Mouse (Mus musculus) left cerebral cortex, postnatal 10 days (tissue): ENCODE measurements around the gene Ssmem1. TPM values are rescaled to one million over a fixed set of nuclear protein-coding genes. Genes with fewer than 3 reads are reported as not detected.

Source experiments
- DNase-seq, 2 experiments: peaks; one replicate each; pipeline ENCODE4 v3.0.0; 2021 to 2022; ENCODE audit warnings: low spot score in 2 of 2, mixed read lengths in 1 of 2; ENCODE audit errors: extremely low spot score in 1 of 2
- intact Hi-C: fragments of 180-260 bp; cut with DNase I; formaldehyde crosslinking; loops from one replicate; pipeline ENCODE4 v1.15.1; 2025
- total RNA-seq, 2 experiments: library from RNA; stranded (reverse); gene quantifications; 2 replicates each; pipeline ENCODE4 v1.2.3; 2021

The Ssmem1 gene
- total RNA-seq, 2 experiments from 2014 or later: 0.39 to 1.4 TPM

DNA sequence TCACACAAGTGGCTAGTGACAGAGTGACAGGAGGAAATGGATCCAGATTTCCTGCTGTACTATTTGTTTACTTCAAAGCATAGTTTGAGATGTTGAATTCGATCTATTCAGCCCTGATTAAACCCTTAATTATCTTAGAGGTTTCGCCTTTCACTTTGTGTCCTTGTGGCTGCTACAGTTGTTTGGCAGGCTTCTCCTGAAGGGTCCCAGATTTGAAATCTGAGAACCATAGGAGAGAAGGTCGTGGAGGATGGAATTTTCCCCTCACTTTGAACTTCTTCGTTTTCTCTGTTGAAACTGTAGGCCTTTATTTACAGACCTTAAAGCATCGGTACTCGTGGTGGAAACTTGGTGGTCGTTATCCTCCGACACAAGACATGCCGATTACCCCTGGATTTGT, 4.6 kb downstream of the Ssmem1 start:
- DNase-seq: no peak
- intact Hi-C loops: no loop called here

DNA sequence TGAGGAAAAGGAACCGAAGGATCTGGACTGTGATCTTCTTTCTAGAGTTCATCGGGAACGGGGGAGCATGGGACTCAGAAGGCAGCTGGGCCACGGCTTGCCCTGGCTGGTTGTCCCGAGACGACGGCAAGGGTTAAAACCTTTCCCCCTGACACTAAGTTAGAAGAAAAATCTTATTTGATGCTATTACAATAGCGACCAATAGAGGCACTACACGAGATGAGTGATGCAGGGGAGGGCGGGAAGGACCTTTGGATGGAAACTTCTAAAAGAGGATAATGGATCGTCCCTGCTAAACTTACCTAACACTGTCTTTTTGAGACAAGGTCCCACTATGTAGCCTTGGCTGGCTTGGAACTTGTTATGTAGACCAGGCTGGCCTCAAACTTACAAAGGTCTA, 10.8 kb downstream of the Ssmem1 start:
- DNase-seq: no peak
- intact Hi-C loops: no loop called here

DNA sequence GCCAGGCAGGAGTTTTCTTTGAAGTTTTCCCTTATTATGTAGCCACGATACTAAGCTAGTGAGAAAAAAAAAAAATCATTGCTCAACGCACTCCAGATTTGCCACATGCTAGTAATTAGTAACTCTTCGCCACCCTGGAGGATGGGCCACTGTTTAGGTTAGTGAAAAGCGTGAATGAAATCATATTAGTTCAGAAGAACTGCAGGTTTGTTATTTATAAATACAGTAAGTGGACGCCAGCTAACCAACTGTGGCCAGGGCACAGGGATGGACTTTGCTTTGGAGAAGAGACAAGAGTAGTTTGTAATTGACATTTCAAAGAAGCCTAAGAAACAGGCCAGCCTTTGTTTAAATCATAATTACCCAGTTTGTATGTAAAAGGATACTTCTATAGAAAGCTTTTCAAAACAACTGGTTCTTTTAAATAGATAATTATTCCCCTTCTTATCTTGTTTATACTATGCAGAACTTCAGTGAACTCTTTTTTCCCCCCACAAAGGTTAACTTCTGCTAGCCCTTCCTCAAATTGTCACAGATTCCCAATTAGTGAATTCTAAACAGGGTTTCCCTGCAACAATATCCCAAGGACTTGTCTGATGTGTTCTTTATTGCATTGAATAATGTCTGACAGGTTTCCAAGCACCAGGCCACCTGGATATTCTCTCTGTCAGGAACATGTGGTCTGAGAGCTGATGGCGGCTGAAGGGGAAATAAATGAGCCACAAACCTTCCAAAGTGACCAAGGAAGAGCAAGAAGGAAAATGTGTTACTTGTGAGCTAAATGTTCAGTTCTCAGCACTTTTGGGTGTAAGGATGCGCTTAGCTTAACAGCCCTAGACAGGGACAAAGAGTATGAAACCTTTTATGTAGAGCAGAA, 16.0 kb downstream of the Ssmem1 start:
- DNase-seq: no peak
- intact Hi-C loops: no loop called here

DNA sequence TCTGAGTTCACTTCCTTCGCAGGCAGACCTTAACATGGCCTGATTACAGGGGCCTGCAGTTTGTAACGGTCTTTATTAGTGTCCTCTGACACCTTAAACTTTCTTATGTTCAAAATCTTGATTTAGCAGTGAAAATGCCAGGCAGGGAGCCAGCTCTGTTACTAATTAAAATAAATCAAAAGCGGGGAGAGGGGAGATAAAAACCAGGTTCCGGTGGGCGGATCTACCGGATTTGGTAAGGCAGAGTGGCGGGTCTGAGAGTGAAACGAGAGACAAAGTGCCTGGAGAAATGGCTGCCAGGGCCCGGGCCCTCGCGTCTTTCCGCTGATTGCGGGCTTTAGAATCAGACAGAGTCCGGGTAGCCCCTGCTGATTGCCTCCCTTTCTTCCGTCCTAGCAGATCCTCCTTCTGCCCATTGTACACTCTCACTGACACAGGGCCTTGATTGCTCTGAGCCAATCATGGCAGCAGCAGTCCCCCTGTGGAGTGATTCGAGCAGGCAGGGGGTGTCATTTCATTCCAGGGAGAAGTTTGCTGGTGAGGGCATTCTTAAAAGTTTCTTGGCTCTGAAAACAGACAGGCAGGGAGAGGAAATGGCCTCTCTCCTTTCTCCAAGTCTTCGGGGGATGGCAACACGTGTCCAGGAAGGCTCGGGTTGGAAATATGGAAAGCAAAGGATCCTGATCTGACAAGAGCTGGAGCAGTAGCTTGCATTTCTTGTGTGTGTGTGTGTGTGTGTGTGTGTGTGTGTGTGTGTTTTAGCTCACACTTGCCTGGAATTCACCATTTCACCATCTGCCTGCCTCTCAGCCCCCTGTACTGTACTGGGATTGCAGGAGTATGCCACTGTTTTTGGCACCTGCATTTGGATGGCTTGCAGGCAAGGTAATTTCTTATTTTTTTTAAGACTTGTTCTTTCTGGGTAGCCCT, 17.2 kb downstream of the Ssmem1 start:
- DNase-seq: peak in 1 of 2 experiments; percentile 34
- intact Hi-C loops: no loop called here

DNA sequence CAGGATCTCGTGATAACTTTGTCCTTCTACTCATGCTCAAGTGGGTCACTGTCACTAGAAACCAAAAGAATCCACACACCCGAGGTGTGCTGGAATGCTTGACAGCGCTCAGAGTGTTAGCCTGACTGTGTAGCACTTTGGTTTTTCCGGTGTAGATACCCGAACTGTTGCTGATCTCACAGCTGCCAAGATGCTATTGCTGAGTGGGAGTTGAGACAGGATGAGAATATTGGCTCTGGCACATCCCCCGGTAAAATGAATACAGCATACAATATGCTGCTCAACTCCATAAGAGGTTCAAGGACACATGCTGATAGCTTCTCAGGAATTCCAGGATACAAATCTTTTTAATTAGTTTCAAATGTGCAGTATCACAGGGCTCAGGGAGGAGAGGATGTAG, 19.2 kb downstream of the Ssmem1 start:
- no peak for DNase-seq
- intact Hi-C loops: no loop called here

DNA sequence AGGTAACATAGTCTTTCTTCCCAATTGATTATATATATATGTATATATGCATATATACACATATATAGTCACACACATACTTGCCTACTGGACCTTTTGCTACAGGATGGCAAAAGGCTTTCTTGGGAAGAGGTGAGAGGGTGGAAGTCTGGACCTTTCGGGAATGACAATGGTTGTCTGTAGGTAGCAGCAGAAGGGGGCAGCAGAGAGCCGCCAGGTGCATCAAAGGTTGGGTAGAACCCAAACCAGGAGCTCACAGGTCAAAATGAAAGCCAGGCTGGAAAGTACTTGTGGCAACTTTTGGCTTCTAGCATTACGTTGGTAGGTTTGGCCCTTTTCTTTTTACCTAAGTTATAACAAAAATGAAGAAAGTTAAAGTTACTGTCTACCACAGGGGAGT, 25.7 kb downstream of the Ssmem1 start:
- DNase-seq: no peak
- intact Hi-C loops: no loop called here

DNA sequence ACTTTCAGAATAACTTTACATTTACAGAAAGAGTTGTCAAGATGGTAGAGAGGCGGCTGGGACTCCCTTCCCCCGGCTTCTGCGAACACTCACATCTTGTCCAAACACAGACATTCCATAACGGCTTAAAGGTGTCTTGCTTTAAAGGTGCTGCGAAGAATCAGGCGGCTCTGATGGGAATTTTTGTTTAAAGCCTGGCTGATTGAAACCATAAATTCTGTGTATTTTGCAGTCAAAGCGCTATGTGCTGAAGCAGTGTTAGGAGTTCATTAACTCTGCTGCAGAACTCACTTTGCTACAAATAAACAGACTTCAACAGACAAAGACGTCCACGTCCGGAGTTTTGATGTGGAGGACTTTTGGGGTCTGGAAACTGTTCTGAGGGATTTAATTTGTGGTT, 28.6 kb downstream of the Ssmem1 start:
- DNase-seq: no peak

DNA sequence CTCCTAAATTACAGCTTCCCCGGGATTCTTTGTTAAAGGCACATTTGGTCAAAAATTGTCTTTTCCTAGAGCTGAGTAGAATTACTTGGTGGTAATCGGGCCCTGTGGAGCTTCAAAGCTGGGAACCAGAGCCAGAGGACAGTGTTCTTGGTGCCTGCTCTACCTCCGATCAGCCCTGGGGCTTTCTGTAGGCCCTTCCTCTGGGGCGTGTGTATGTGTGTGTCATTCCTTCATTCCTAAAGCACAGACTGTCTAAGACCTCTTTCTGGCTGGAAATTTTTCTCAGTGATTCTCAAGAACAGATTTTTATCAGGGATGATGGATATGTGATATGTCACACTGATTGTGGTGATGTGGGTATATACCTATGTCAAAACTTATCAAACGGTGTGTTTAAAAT, 29.2 kb downstream of the Ssmem1 start:
- DNase-seq: no peak
- intact Hi-C loops: no loop called here

More for the DNA sequence above, 28.6 kb downstream of the Ssmem1 start:
- intact Hi-C loops: no loop called here

DNA sequence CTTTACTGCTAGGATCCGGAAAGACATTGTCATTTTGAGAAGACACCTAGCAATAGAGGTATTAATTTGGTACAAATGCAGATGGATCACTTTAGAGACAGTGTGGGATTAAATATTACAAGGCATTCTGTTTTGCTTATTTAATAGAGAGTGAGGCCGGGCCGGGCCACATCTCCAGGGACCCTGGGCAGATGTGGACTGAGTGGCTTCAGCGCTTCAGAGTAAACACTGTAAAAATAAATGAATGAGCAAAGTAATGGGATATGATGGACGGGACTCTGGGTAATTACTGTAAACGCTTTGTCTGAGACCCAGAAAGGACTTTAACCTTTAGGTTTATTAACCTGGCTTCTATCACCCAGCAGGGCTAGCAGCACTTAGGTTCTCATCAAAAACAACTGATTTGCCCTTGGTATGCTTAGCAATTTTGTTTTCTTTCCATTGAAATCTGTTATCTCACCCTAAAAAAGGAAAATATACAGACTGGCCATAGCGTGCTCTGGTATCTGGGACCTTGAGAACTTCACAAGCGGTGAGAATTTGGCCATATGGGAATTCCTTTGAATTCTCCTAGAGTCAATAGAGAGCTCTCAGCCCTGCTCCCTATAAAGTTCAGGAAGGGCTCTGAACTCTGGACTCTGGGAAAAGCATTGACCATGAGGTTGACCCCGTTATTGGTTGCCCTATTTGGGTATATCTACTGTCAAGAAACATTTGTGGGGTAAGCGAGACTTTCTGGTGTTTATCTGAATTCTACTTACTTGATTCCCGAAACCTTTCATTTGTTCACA, 31.6 kb downstream of the Ssmem1 start, which contains the start of gene Cpa2:
Gene Cpa2, plus strand, starts transcription at position 574 of the 791 bp plus-strand sequence.
- no peak for DNase-seq
- intact Hi-C loops: no loop called here

DNA sequence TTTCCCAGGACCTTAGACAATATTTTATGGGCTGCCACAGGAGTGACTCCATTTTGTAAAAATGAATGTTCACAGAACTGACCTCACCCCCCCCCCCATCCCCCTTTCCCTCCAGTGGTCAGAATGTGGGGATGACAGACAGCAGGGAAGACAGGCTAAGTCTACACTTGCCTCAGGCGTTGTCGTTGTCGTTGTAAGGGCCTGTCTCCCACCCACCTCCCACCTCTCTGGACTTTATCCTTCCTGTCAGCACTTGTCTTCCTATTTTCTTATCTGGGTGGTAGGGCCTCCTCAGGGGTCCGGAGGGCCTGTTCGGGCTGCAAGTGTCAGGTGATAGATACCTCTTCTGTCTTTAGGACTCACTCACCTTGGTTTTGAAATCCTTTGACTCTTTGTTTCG, 32.6 kb downstream of the Ssmem1 start:
- intact Hi-C loops: no loop called here
- DNase-seq: no peak

DNA sequence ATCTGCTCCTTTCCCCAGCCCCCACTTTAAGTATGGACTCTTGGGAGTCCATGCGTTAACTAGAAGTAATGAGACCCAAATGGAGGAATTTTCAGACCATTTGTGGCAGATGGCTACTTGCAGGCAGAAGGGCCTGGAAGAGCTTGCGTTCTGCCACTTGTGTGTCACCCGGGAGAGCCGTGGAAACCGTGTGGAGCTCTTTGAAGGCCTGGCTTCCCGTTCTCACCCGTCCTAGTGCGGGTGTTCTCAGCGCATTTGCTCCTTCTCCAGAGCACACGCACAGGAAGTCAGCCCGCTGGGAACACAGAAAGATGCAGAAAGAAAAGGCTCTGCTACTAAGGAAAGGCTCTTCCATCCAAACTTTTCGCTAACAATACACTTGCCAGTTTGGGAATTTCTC, 33.4 kb downstream of the Ssmem1 start:
- DNase-seq: no peak
- intact Hi-C loops: no loop called here

DNA sequence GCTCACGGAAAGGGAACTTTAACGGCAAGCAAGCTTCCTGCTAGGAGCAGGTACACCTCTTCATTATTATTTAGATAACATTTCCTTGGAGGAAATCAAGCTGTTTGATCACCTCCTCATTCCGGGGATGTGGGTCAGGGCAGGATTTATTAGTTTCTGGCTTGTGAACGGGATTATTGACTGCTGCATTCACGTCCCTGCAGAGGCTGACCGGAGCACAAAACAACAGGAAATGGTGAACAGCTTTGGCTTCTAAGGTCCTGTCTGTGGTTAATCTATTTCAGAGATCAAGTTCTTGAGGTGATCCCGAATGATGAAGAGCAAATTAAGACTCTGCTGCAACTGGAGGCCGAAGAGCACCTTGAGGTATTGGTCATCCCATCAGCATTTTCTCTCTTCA, 34.2 kb downstream of the Ssmem1 start:
- no peak for DNase-seq
- intact Hi-C loops: no loop called here

DNA sequence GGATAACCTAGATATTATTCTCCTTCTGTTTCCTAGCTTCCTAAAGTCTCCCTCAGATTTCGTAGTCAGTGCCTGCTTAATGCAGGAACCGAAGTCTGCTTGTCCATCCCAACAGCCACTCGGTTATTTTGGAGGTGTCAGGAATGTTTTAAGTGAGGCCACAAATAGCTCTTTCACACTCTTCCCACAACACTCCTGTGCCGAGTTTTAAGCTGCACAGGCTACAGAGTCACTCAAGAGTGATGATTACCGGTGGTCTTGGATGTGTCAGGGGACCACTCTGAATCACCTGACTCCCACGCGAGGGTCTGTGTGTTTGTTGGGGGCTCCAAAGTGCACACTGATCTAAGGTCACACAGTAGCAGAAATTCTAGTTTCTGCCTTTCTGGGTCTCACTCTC, 36.0 kb downstream of the Ssmem1 start:
- intact Hi-C loops: loop anchor here (5.0 kb wide), 1 partner anchor 83 kb away; no protein-coding TSS in a partner anchor
- DNase-seq: no peak

DNA sequence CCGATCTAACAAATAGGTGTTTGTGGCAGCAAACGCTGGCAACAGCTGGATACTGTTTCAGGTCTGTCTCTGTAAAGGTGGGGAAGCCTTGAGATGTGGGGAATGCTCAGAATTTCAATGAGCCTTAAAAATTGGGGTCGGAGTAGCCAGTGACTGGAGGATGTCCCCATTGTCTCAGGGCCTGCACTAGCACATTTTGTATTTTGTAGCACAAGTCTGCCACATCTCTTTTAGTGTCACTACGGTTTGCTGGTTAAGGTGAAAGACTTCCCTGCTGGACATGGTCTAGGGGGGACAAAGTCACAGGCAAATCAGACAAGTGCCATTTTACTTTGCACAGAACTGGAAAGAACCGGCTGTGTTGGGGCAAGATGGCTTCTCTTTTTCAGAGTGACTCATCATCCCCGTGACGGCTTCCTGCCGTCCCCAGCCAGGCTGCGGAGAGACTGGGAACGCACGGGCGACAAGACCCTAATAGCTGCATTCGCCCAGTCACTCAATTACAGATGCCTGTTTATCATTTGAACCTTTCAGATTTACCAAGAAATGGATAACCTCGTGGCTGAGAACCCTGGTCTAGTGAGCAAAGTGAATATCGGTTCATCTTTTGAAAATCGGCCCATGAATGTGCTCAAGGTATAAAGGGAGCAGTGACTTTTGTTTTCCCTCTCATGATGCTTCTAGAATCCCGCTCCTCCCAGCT, 37.1 kb downstream of the Ssmem1 start:
- intact Hi-C loops: loop anchor here (5.0 kb wide), 1 partner anchor 84 kb away; no protein-coding TSS in a partner anchor
- DNase-seq: peak in 1 of 2 experiments; percentile 40

DNA sequence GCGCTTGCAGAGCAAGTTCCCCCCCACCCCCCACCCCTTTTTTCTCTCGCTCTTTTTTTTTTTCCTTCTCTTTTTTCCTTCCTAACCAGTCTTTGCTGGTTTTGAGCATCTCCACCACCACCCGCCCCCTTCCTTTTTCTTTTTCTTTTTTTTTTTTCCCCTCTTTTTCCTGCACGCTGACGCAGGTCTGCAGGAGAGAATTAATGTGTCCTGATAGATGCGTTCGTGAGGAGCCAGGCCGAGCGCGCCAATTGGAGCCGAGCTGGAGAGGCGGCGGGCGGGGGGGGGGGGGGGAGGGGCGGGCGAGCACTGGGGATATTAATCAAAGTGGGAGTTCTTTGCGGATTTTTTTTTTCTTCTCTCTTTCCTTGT, 37.6 kb downstream of the Ssmem1 start:
- intact Hi-C loops: loop anchor here (5.0 kb wide), 1 partner anchor 85 kb away; no protein-coding TSS in a partner anchor
- DNase-seq: peak in 1 of 2 experiments; percentile 68

DNA sequence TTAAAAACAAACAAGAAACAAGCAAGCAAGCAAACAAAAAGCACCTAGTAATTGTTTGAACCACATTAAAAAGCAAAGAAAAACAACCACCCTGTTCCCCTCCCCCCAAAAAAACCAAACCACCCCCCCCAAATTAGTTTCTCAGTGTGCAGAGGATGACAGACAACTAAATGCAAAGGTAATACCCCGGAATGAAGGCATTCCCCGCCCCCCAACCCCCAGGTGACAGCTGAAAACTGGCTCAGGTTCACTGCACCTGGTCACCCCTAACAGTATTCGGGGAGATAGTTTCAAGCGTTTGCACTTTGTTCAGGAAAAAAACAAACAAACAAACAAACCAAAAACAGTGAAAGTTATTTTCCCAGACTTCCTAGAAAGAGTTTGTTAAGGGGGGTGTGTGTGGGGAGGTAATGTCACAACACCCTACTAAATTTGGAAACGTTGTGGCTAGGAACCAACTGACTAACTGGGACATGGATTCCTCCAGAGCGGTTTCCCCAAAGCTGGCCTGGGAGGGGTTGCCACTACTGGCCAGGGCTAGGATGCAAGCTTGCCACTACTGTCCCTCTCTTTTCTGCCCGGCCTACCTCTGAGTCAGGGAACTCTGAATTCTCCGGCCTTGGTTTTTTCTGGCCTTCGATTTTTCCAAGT, 38.1 kb downstream of the Ssmem1 start:
- intact Hi-C loops: loop anchor here (5.0 kb wide), 1 partner anchor 85 kb away; no protein-coding TSS in a partner anchor
- no peak for DNase-seq

DNA sequence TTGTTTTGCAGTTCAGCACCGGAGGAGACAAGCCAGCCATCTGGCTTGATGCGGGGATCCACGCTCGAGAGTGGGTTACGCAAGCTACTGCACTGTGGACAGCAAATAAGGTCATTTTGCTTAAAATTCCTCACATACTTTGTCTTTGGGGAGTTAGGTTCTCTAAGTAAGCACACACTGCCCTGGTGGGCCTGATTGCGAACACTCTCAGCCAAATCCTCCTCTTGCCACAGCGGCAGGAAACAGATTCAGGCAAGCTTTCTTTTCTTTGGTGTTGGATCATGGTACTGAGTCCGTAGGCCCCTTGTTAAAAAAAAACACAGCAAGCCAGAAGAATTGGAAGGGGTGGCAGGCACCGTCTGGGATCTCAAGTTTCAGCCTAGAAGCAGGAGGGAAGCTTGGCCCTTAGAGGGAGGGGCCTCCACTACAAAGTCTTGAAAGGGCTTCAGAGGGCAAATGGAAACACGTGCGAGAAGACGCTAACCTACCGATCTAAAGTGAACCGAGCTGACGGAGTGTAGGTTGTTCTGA, 39.6 kb downstream of the Ssmem1 start:
- intact Hi-C loops: loop anchor here (5.0 kb wide), 1 partner anchor 87 kb away; no protein-coding TSS in a partner anchor
- no peak for DNase-seq
